Mouse (Mus musculus) embryo, embryonic 10 days (tissue): Measurements from ENCODE around the gene Cblb.

ENCODE experiments used
- DNase-seq: peaks from one replicate; pipeline ENCODE4 v3.0.0-alpha.2; 2015; ENCODE audit warnings: low spot score

Cblb gene

DNA sequence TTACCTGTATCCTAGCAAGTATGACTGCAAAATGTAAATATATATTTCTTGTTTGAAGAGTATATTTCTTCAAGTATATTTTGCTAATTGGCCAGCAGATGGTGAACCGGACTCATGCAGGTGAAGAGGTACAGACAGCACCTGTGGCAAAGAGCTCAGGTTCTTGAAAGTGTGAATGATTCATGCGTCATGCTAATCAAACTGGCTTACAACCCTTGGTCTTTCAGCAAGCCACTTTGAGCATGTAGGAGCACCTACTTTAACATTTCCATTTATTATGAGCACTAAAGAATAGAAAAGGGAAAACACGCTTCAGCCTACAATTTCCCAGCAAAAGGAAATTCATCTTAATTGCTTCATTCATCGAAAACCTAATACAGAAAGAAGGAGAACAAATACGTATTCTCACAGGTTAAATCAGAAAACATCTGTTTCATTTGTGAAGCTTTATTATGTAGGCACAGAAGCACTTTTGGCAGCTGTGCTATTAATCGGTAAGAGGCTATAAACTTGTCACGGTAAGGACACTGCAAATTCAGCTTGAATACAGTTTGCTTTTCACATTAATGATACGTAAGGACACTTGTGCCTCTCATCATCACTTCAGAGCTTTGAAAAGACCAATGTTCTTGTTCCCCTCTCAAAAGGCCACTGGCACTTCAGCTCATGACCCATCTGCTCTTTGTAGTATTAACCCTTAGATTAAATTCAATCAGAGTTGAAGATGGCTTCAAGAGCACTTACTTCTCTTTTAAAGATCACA, 180.0 kb downstream of the Cblb start:
- no peak for DNase-seq

DNA sequence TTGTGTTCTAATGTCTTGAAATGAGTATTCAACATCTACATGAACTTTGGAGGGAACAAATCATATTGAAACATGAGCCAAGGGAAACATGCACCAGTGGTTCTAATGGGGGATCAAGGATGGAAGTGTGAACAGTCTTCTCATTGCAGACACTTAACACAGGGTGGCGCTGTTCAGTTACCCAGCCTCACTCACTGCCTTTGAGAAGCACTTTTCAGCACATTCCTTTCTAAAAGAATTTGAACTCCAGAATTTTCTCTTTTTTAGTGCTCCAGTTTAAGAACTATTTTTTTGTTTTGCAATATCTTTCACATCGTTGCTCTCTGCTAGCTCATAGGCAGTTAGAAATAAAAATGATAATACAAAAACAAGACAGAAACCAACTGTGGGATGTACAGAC, 188.0 kb downstream of the Cblb start:
- peak; percentile 79 for DNase-seq

- no peak for DNase-seq
Observed at GRCm38 (mm10) chr16:52222896-52223295, 191.9 kb downstream of the Cblb start.

- no peak for DNase-seq
Observed at GRCm38 (mm10) chr16:52229446-52229845, 198.4 kb downstream of the Cblb start.

DNA sequence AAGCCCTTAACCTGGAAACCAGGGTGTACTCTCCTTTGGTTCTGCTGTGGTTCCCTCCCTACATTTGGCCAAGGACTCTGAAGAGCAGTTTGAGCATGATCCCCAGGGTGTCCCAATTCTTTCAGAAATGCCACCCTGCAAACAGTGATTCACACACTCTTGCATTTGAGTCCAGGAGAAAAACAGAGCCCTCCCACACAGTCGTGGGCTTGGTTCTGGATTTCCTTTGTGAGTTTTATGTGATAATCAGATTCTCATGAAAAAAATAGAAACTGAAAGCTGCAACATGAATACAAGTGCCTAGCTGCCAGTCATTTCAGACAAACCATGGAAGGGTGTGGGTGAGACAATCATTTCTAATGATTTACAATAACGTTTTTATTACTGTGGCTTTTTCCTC, 198.9 kb downstream of the Cblb start:
- no peak for DNase-seq

GRCm38 (mm10) chr16:52242144-52242543, 211.1 kb downstream of the Cblb start:
- DNase-seq: peak; percentile 21

GRCm38 (mm10) chr16:52243421-52243973, 212.5 kb downstream of the Cblb start:
- DNase-seq: peak; percentile 14

DNA sequence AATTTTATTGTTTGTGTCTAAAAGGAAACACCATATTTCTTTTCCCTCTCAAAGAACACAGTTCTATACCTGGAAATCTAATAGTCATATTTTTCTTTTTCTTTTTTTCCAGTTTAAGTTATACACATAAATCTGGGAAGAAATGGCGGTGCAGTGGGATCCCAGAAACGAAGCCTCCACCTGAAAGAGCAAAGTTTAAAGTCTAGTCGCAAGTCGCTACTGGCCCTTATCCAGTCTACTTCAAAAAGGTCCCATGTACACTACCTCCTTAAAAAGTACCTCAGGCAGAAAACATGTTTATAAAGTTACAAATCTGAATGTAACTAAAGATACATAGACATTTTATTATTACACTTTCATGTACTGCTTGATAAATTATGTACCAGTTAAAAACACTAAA, 219.2 kb downstream of the Cblb start:
- DNase-seq: no peak

GRCm38 (mm10) chr16:52250935-52251334, 219.9 kb downstream of the Cblb start:
- no peak for DNase-seq
